Mouse (Mus musculus): ENCODE measurements around the gene Cacnb2. TPM values are rescaled to one million over a fixed set of nuclear protein-coding genes. Genes with fewer than 3 reads are reported as not detected.

Cacnb2 gene
- total RNA-seq, 1 experiment from 2014 or later: 35.5 TPM

- no peak for DNase-seq
Observed at GRCm38 (mm10) chr2:14873116-14873515, 270.2 kb downstream of the Cacnb2 start.

- peak; percentile 28 for DNase-seq
Observed at GRCm38 (mm10) chr2:14873701-14874181, 270.9 kb downstream of the Cacnb2 start.

GRCm38 (mm10) chr2:14874281-14875037 is 271.6 kb downstream of the Cacnb2 start:
- DNase-seq: no peak

GRCm38 (mm10) chr2:14875121-14875520 is 272.2 kb downstream of the Cacnb2 start:
- DNase-seq: no peak

- peak; percentile 29 for DNase-seq
Observed at GRCm38 (mm10) chr2:14875616-14876015, 272.7 kb downstream of the Cacnb2 start.

GRCm38 (mm10) chr2:14878953-14879352 is 276.1 kb downstream of the Cacnb2 start:
- no peak for DNase-seq

- no peak for DNase-seq
Observed at GRCm38 (mm10) chr2:14883460-14883859, 280.6 kb downstream of the Cacnb2 start.

GRCm38 (mm10) chr2:14888406-14889195 is 285.7 kb downstream of the Cacnb2 start:
- no peak for DNase-seq

- DNase-seq: no peak
Observed at GRCm38 (mm10) chr2:14903837-14904236, 300.9 kb downstream of the Cacnb2 start.

GRCm38 (mm10) chr2:14904865-14905264 is 302.0 kb downstream of the Cacnb2 start:
- DNase-seq: no peak

- DNase-seq: no peak
Observed at GRCm38 (mm10) chr2:14907124-14907925, 304.4 kb downstream of the Cacnb2 start.

GRCm38 (mm10) chr2:14917585-14918247 is 314.8 kb downstream of the Cacnb2 start:
- DNase-seq: no peak

- no peak for DNase-seq
Observed at GRCm38 (mm10) chr2:14929866-14930265, 327.0 kb downstream of the Cacnb2 start.

- no peak for DNase-seq
Observed at GRCm38 (mm10) chr2:14931968-14932367, 329.1 kb downstream of the Cacnb2 start.

- DNase-seq: peak; percentile 24
Observed at GRCm38 (mm10) chr2:14936492-14936891, 333.6 kb downstream of the Cacnb2 start.

- no peak for DNase-seq
Observed at GRCm38 (mm10) chr2:14942261-14942660, 339.4 kb downstream of the Cacnb2 start.

GRCm38 (mm10) chr2:14943691-14944357 is 340.9 kb downstream of the Cacnb2 start:
- DNase-seq: no peak

GRCm38 (mm10) chr2:14953090-14953489 is 350.2 kb downstream of the Cacnb2 start:
- DNase-seq: no peak

GRCm38 (mm10) chr2:14960963-14961488 is 358.1 kb downstream of the Cacnb2 start:
- no peak for DNase-seq

- no peak for DNase-seq
Observed at GRCm38 (mm10) chr2:14961493-14961892, 358.6 kb downstream of the Cacnb2 start.

GRCm38 (mm10) chr2:14984029-14984428 is 381.1 kb downstream of the Cacnb2 start:
- no peak for DNase-seq
